Mouse (Mus musculus) small intestine, adult 2 months (tissue): ENCODE results near the gene Samd4b.

Experiments
- CTCF ChIP-seq: fragments of 200-500 bp; IDR thresholded peaks from 2 replicates; pipeline ENCODE4 v1.5.1; 2012; ENCODE audit warnings: low read depth, mild to moderate bottlenecking, control low read depth, inconsistent platforms, low read length, moderate library complexity, mixed read lengths; ENCODE audit not compliant: insufficient replicate concordance, insufficient read length; ENCODE audit errors: extremely low read depth
- POLR2A ChIP-seq: fragments of 200-500 bp; IDR thresholded peaks from 2 replicates; pipeline ENCODE4 v1.6.1; 2012; ENCODE audit warnings: low read depth, mild to moderate bottlenecking, control low read depth, inconsistent platforms, low read length, moderate library complexity

- no peak for TF ChIP-seq CTCF
- no peak for TF ChIP-seq POLR2A
These were observed 204.5 kb downstream of the Samd4b start for GRCm38 (mm10) chr7:28393272-28393951.
